Mouse (Mus musculus) myocyte (in vitro differentiated cells): ENCODE measurements around the gene Sh3pxd2a. TPM values are rescaled to one million over a fixed set of nuclear protein-coding genes. Genes with fewer than 3 reads are reported as not detected.

Experiments used
- H3K27me3 ChIP-seq: one replicate; pipeline ENCODE4 v1.6.1; 2011; ENCODE audit not compliant: control insufficient read depth, insufficient read depth, insufficient read length
- H3K36me3 ChIP-seq: one replicate; pipeline ENCODE4 v1.6.1; 2011; ENCODE audit not compliant: control insufficient read depth, insufficient read depth
- H3K4me2 ChIP-seq: one replicate; pipeline ENCODE4 v1.6.1; 2011; ENCODE audit warnings: low read depth, control low read depth
- H3K4me3 ChIP-seq: one replicate; pipeline ENCODE4 v1.5.1; 2011; ENCODE audit warnings: mild to moderate bottlenecking, control low read depth, moderate library complexity
- H3K79me2 ChIP-seq: one replicate; pipeline ENCODE4 v1.6.1; 2011; ENCODE audit not compliant: control insufficient read depth, insufficient read depth
- H3ac ChIP-seq: one replicate; pipeline ENCODE4 v1.6.1; 2011; ENCODE audit not compliant: control insufficient read depth, insufficient read length
- CEBPB ChIP-seq: IDR thresholded peaks from 2 replicates; pipeline ENCODE4 v1.6.1; 2011; ENCODE audit warnings: mild to moderate bottlenecking, moderate library complexity; ENCODE audit not compliant: poor library complexity, insufficient read depth, severe bottlenecking
- E2F4 ChIP-seq: IDR thresholded peaks from one replicate; pipeline ENCODE4 v1.6.1; 2011; ENCODE audit warnings: mild to moderate bottlenecking, control low read depth, moderate library complexity; ENCODE audit not compliant: insufficient read depth
- MAX ChIP-seq: IDR thresholded peaks from one replicate; pipeline ENCODE4 v1.6.1; 2011; ENCODE audit warnings: low read depth, mild to moderate bottlenecking, control low read depth
- MYOD1 ChIP-seq, 3 experiments: IDR thresholded peaks; one replicate each; pipeline ENCODE4 v1.6.1; 2011; ENCODE audit warnings: control low read depth in 2 of 3, low read depth in 2 of 3, mild to moderate bottlenecking in 2 of 3, moderate library complexity in 1 of 3; ENCODE audit not compliant: insufficient read length in 2 of 3, control insufficient read depth in 1 of 3
- MYOG ChIP-seq, 3 experiments: IDR thresholded peaks; one replicate each; pipeline ENCODE4 v1.6.1; 2011; ENCODE audit warnings: control low read depth in 2 of 3, low read depth in 2 of 3, mild to moderate bottlenecking in 2 of 3; ENCODE audit not compliant: insufficient read length in 2 of 3, control insufficient read depth in 1 of 3, insufficient read depth in 1 of 3
- POLR2A ChIP-seq: IDR thresholded peaks from one replicate; pipeline ENCODE4 v1.6.1; 2011; ENCODE audit warnings: low read depth, mild to moderate bottlenecking, control low read depth, moderate library complexity; ENCODE audit not compliant: insufficient read length
- POLR2AphosphoS2 ChIP-seq: IDR thresholded peaks from one replicate; pipeline ENCODE4 v1.6.1; 2011; ENCODE audit warnings: low read depth, control low read depth; ENCODE audit not compliant: insufficient read length
- REST ChIP-seq: IDR thresholded peaks from one replicate; pipeline ENCODE4 v1.6.1; 2011; ENCODE audit warnings: mild to moderate bottlenecking, control low read depth, moderate library complexity; ENCODE audit not compliant: insufficient read depth, insufficient read length
- SRF ChIP-seq: IDR thresholded peaks from one replicate; pipeline ENCODE4 v1.6.1; 2011; ENCODE audit warnings: low read depth; ENCODE audit not compliant: control insufficient read depth, insufficient read length
- TCF12 ChIP-seq: IDR thresholded peaks from one replicate; pipeline ENCODE4 v1.6.1; 2011; ENCODE audit warnings: mild to moderate bottlenecking, control low read depth; ENCODE audit not compliant: poor library complexity, insufficient read depth, severe bottlenecking
- TCF3 ChIP-seq: IDR thresholded peaks from one replicate; pipeline ENCODE4 v1.6.1; 2011; ENCODE audit warnings: low read depth, control low read depth; ENCODE audit not compliant: insufficient read length
- USF1 ChIP-seq: IDR thresholded peaks from one replicate; pipeline ENCODE4 v1.6.1; 2011; ENCODE audit warnings: low read depth, mild to moderate bottlenecking, control low read depth, moderate library complexity
- polyA plus RNA-seq: library from polyadenylated mRNA; unstranded; fragments of >200 nt; fragmentation: generic; extraction: Trizol; gene quantifications from one replicate; pipeline ENCODE4 v1.2.1, GENCODE M21; 2012; ENCODE audit warnings: missing spikeins

Sh3pxd2a gene
- polyA plus RNA-seq, 1 experiment = 59.5 TPM

DNA sequence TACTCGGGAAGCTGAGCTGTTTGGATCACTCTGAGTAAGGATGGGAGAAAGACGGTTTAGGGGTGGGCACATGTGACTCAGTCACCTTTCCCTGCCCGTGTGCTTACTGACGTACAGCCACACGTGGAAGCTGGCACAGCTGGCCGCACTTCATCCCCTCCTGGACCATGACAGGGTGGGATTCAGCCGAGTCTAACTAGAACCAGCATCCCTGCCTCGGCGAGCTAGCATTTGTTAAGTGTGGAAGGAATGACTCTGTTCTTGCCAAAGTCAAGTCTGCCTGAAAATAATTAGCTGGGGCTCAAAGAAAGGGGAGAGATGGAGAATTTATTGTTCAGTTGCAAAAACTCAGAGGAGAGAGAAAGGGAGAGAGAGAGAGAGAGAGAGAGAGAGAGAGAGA, 193.7 kb downstream of the Sh3pxd2a start:
- H3K79me2 ChIP-seq = no peaks in the 10 kb centered on the region
- no peak overlapping the region for H3K4me3 ChIP-seq
- no peaks in the 10 kb centered on the region for H3K27me3 ChIP-seq
- no peak overlapping the region for H3K4me2 ChIP-seq
- TF ChIP-seq POLR2AphosphoS2 = peak; percentile 41
- no peak for TF ChIP-seq TCF12
- H3K36me3 ChIP-seq = peaks cover 30% of the 10 kb centered on the region
- no peak overlapping the region for H3ac ChIP-seq

- Histone ChIP-seq H3ac (no peak overlapping the region), H3K4me2 (no peak overlapping the region), H3K36me3 (peaks cover 30% of the 10 kb centered on the region), H3K79me2 (no peaks in the 10 kb centered on the region), H3K27me3 (no peaks in the 10 kb centered on the region), H3K4me3 (no peak overlapping the region)
- TF ChIP-seq E2F4 (no peak), CEBPB (no peak), TCF3 (no peak), POLR2A (no peak), MYOG (IDR thresholded peaks at IDR 0.05; ENCODE audit: control insufficient read depth in 1 of 3, insufficient read depth in 1 of 3, insufficient read length in 2 of 3, low read depth in 2 of 3) (no peak), REST (no peak), TCF12 (no peak), POLR2AphosphoS2 (no peak)
Measured at GRCm38 (mm10) chr19:47269729-47270128, 194.5 kb downstream of the Sh3pxd2a start.

GRCm38 (mm10) chr19:47267066-47267465, 197.1 kb downstream of the Sh3pxd2a start:
- no peak for TF ChIP-seq MYOD1 (IDR thresholded peaks at IDR 0.05; ENCODE audit: control insufficient read depth in 1 of 3, insufficient read length in 2 of 3, low read depth in 2 of 3)
- TF ChIP-seq MYOG (IDR thresholded peaks at IDR 0.05; ENCODE audit: control insufficient read depth in 1 of 3, insufficient read depth in 1 of 3, insufficient read length in 2 of 3, low read depth in 2 of 3) = no peak
- no peak for TF ChIP-seq POLR2A
- TF ChIP-seq E2F4 = no peak
- no peak for TF ChIP-seq REST
- no peak for TF ChIP-seq TCF3
- no peak for TF ChIP-seq POLR2AphosphoS2
- TF ChIP-seq TCF12 = no peak
- no peak for TF ChIP-seq CEBPB
- TF ChIP-seq USF1 = no peak
- no peak for TF ChIP-seq SRF
- TF ChIP-seq MAX = no peak
- H3ac ChIP-seq = no peak overlapping the region

GRCm38 (mm10) chr19:47266070-47266801, 198.0 kb downstream of the Sh3pxd2a start:
- TF ChIP-seq MYOG (IDR thresholded peaks at IDR 0.05; ENCODE audit: control insufficient read depth in 1 of 3, insufficient read depth in 1 of 3, insufficient read length in 2 of 3, low read depth in 2 of 3) = no peak
- TF ChIP-seq MAX = no peak
- TF ChIP-seq POLR2AphosphoS2 = peak; percentile 44
- no peak for TF ChIP-seq POLR2A
- no peak for TF ChIP-seq MYOD1 (IDR thresholded peaks at IDR 0.05; ENCODE audit: control insufficient read depth in 1 of 3, insufficient read length in 2 of 3, low read depth in 2 of 3)
- TF ChIP-seq TCF12 = no peak
- no peak for TF ChIP-seq SRF
- no peak for TF ChIP-seq CEBPB
- no peak for TF ChIP-seq USF1
- H3K4me2 ChIP-seq = no peak overlapping the region
- peaks cover 25% of the 10 kb centered on the region for H3K36me3 ChIP-seq
- H3K27me3 ChIP-seq = no peaks in the 10 kb centered on the region
- no peak overlapping the region for H3K4me3 ChIP-seq
- no peak overlapping the region for H3ac ChIP-seq
- no peaks in the 10 kb centered on the region for H3K79me2 ChIP-seq

More at GRCm38 (mm10) chr19:47267066-47267465, 197.1 kb downstream of the Sh3pxd2a start:
- H3K79me2 ChIP-seq = no peaks in the 10 kb centered on the region
- H3K4me2 ChIP-seq = no peak overlapping the region
- no peaks in the 10 kb centered on the region for H3K27me3 ChIP-seq
- H3K36me3 ChIP-seq = peaks cover 25% of the 10 kb centered on the region
- no peak overlapping the region for H3K4me3 ChIP-seq

- no peak overlapping the region for H3ac ChIP-seq
- H3K36me3 ChIP-seq = peaks cover 9% of the 10 kb centered on the region
- H3K4me2 ChIP-seq = no peak overlapping the region
- H3K27me3 ChIP-seq = no peaks in the 10 kb centered on the region
- H3K79me2 ChIP-seq = no peaks in the 10 kb centered on the region
- no peak for TF ChIP-seq TCF3
- no peak for TF ChIP-seq MYOD1 (IDR thresholded peaks at IDR 0.05; ENCODE audit: control insufficient read depth in 1 of 3, insufficient read length in 2 of 3, low read depth in 2 of 3)
- no peak for TF ChIP-seq MYOG (IDR thresholded peaks at IDR 0.05; ENCODE audit: control insufficient read depth in 1 of 3, insufficient read depth in 1 of 3, insufficient read length in 2 of 3, low read depth in 2 of 3)
- TF ChIP-seq SRF = no peak
- peak; percentile 74 for TF ChIP-seq POLR2AphosphoS2
- no peak for TF ChIP-seq MAX
- peak; percentile 45 for TF ChIP-seq POLR2A
- TF ChIP-seq CEBPB = no peak
- no peak overlapping the region for H3K4me3 ChIP-seq
Measured at GRCm38 (mm10) chr19:47264322-47265092, 199.7 kb downstream of the Sh3pxd2a start.
